Mouse (Mus musculus): ENCODE measurements around the gene Kctd11. TPM values are rescaled to one million over a fixed set of nuclear protein-coding genes. Genes with fewer than 3 reads are reported as not detected.

The Kctd11 gene
- total and polyA plus RNA-seq, 2 experiments from 2014 or later, result 0.57 to 0.93 TPM

DNA sequence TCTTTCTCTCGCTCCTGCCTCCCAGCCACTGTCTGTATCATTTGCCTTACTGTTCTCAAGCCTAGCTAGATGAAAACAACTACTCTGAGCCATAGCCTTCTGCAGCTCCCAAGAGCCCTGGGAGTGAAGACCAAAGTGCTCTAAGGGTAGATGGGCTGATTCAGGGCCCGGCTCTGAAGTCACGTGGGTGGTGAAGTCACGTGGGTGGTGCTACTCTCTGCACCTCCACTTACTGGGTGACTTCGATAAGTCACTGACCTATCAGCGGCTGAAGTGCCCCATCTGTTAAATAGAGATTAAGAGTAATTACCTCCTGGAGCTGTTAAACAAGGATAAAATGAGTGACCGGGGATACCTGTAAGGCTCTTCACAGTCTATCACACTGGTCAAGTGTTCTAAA lies 27.2 kb downstream of the Kctd11 start:
- no peak overlapping the region for H3K4me3 ChIP-seq (ENCODE audit: low read depth, low read length)
- no peak for TF ChIP-seq CTCF (IDR thresholded peaks at IDR 0.05)
- WGBS, result 81% methylated on average over 7 of the region's 7 CpGs
- ATAC-seq (ENCODE audit: low FRiP score) (no peak), DNase-seq (ENCODE audit: low spot score) (no peak)
- H3K9me3 ChIP-seq (ENCODE audit: low read length), result no peaks in the 10 kb centered on the region
- H3K9ac ChIP-seq (replicated peaks; ENCODE audit: low read length, poor library complexity, severe bottlenecking), result no peak overlapping the region
- H3K4me2 ChIP-seq (ENCODE audit: low read depth, low read length, poor library complexity, severe bottlenecking), result no peak overlapping the region
- peaks cover 24% of the 10 kb centered on the region for H3K36me3 ChIP-seq (ENCODE audit: insufficient read depth, low read length)
- H3K27ac ChIP-seq (ENCODE audit: low read depth, low read length), result no peak overlapping the region
- 0 out of 2 replicates have a peak, but pooled peaks cover 4% of the 10 kb centered on the region for H3K4me1 ChIP-seq (ENCODE audit: insufficient read depth, low read length)
- peaks cover 6% of the 10 kb centered on the region for H3K27me3 ChIP-seq (ENCODE audit: insufficient read depth, low read length)

GRCm38 (mm10) chr11:69850754-69851153 lies 30.5 kb downstream of the Kctd11 start:
- ATAC-seq (ENCODE audit: low FRiP score), result no peak
- no peak for DNase-seq (ENCODE audit: low spot score)
- no peak for TF ChIP-seq CTCF (IDR thresholded peaks at IDR 0.05)
- Histone ChIP-seq H3K4me3 (ENCODE audit: low read depth, low read length) (no peak overlapping the region), H3K9ac (replicated peaks; ENCODE audit: low read length, poor library complexity, severe bottlenecking) (no peak overlapping the region), H3K27ac (ENCODE audit: low read depth, low read length) (no peak overlapping the region), H3K36me3 (ENCODE audit: insufficient read depth, low read length) (peaks cover 34% of the 10 kb centered on the region), H3K9me3 (ENCODE audit: low read length) (no peaks in the 10 kb centered on the region), H3K27me3 (ENCODE audit: insufficient read depth, low read length) (no peaks in the 10 kb centered on the region), H3K4me2 (ENCODE audit: low read depth, low read length, poor library complexity, severe bottlenecking) (no peak overlapping the region), H3K4me1 (ENCODE audit: insufficient read depth, low read length) (peaks cover 14% of the 10 kb centered on the region; the same call in 1 of the 2 replicates)
- WGBS, result 75% methylated on average over 8 of the region's 8 CpGs

- WGBS, result 92% methylated on average over 15 of the region's 15 CpGs
These were observed 31.3 kb downstream of the Kctd11 start for GRCm38 (mm10) chr11:69849884-69850283.

DNA sequence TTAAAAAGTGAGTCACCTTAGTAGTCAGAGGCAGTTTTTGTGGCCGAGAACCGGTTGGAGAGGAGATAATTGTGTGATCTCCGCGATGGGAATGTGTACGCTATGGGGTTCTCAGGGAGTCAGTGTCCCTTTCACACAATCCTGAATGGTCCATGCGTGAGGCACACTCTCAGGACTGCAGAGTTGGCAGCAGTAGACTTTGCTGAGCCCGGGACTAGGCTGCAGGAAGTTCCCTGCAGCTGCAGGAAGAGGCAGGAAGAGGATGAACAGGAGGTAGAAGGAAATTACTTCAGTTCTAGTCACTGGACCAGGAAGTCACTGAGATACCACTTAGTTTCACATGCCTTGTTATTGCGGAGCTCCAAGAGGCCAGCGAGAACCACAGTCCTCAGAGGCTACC lies 32.1 kb downstream of the Kctd11 start:
- no peak overlapping the region for H3K4me2 ChIP-seq (ENCODE audit: low read depth, low read length, poor library complexity, severe bottlenecking)
- ATAC-seq (ENCODE audit: low FRiP score) (no peak), DNase-seq (ENCODE audit: low spot score) (no peak)
- no peaks in the 10 kb centered on the region for H3K27me3 ChIP-seq (ENCODE audit: insufficient read depth, low read length)
- peaks cover 9% of the 10 kb centered on the region; the same call in 1 of the 2 replicates for H3K4me1 ChIP-seq (ENCODE audit: insufficient read depth, low read length)
- H3K4me3 ChIP-seq (ENCODE audit: low read depth, low read length), result no peak overlapping the region
- no peak overlapping the region for H3K9ac ChIP-seq (replicated peaks; ENCODE audit: low read length, poor library complexity, severe bottlenecking)
- no peak overlapping the region for H3K27ac ChIP-seq (ENCODE audit: low read depth, low read length)
- peaks cover 34% of the 10 kb centered on the region for H3K36me3 ChIP-seq (ENCODE audit: insufficient read depth, low read length)
- WGBS, result 88% methylated on average over 9 of the region's 9 CpGs
- TF ChIP-seq CTCF (IDR thresholded peaks at IDR 0.05), result no peak
- H3K9me3 ChIP-seq (ENCODE audit: low read length), result no peaks in the 10 kb centered on the region

More at GRCm38 (mm10) chr11:69849884-69850283, 31.3 kb downstream of the Kctd11 start:
- Histone ChIP-seq H3K36me3 (ENCODE audit: insufficient read depth, low read length) (peaks cover 34% of the 10 kb centered on the region), H3K9me3 (ENCODE audit: low read length) (no peaks in the 10 kb centered on the region), H3K9ac (replicated peaks; ENCODE audit: low read length, poor library complexity, severe bottlenecking) (no peak overlapping the region), H3K4me1 (ENCODE audit: insufficient read depth, low read length) (peaks cover 9% of the 10 kb centered on the region; the same call in 1 of the 2 replicates), H3K4me3 (ENCODE audit: low read depth, low read length) (no peak overlapping the region), H3K4me2 (ENCODE audit: low read depth, low read length, poor library complexity, severe bottlenecking) (no peak overlapping the region), H3K27ac (ENCODE audit: low read depth, low read length) (no peak overlapping the region), H3K27me3 (ENCODE audit: insufficient read depth, low read length) (no peaks in the 10 kb centered on the region)
- ATAC-seq (ENCODE audit: low FRiP score) (no peak), DNase-seq (ENCODE audit: low spot score) (no peak)
- no peak for TF ChIP-seq CTCF (IDR thresholded peaks at IDR 0.05)

DNA sequence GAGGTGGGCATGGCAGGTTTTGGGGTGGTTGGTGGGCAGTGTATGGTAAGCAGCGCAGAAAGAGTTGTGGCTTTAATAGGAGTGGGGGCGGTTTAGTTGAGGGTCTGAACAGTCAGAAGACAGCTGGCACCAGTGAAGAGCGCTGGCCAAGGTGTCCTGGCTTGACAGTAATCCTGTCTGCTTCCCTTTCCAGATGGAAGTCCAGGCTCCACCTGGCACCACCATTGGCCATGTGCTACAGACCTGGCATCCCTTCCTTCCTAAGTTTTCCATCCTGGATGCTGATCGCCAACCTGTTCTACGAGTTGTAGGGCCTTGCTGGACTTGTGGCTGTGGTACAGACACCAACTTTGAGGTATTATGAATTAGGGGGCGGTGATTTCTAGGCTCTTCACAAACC lies 33.2 kb downstream of the Kctd11 start:
- H3K27me3 ChIP-seq (ENCODE audit: insufficient read depth, low read length), result no peaks in the 10 kb centered on the region
- ATAC-seq (ENCODE audit: low FRiP score) (no peak), DNase-seq (ENCODE audit: low spot score) (no peak)
- 93% methylated on average over 6 of the region's 6 CpGs for WGBS
- peaks cover 34% of the 10 kb centered on the region for H3K36me3 ChIP-seq (ENCODE audit: insufficient read depth, low read length)
- no peak overlapping the region for H3K9ac ChIP-seq (replicated peaks; ENCODE audit: low read length, poor library complexity, severe bottlenecking)
- peak overlapping the region; percentile 74 for H3K4me2 ChIP-seq (ENCODE audit: low read depth, low read length, poor library complexity, severe bottlenecking)
- TF ChIP-seq CTCF (IDR thresholded peaks at IDR 0.05), result no peak
- peaks cover 9% of the 10 kb centered on the region; the same call in 1 of the 2 replicates for H3K4me1 ChIP-seq (ENCODE audit: insufficient read depth, low read length)
- no peak overlapping the region for H3K27ac ChIP-seq (ENCODE audit: low read depth, low read length)
- H3K9me3 ChIP-seq (ENCODE audit: low read length), result no peaks in the 10 kb centered on the region
- peak overlapping the region; percentile 70 for H3K4me3 ChIP-seq (ENCODE audit: low read depth, low read length)

GRCm38 (mm10) chr11:69846738-69847688 lies 34.2 kb downstream of the Kctd11 start:
- no peak for DNase-seq (ENCODE audit: low spot score)
- H3K27ac ChIP-seq (ENCODE audit: low read depth, low read length), result peak overlapping the region; percentile 91
- H3K4me3 ChIP-seq (ENCODE audit: low read depth, low read length), result peak overlapping the region; percentile 70
- no peak for TF ChIP-seq CTCF (IDR thresholded peaks at IDR 0.05)
- H3K4me2 ChIP-seq (ENCODE audit: low read depth, low read length, poor library complexity, severe bottlenecking), result peak overlapping the region; percentile 74
- no peaks in the 10 kb centered on the region for H3K27me3 ChIP-seq (ENCODE audit: insufficient read depth, low read length)
- peaks cover 33% of the 10 kb centered on the region for H3K36me3 ChIP-seq (ENCODE audit: insufficient read depth, low read length)
- peak overlapping the region; percentile 79 for H3K9ac ChIP-seq (replicated peaks; ENCODE audit: low read length, poor library complexity, severe bottlenecking)
- 10% methylated on average over 37 of the region's 37 CpGs for WGBS
- H3K4me1 ChIP-seq (ENCODE audit: insufficient read depth, low read length), result peaks cover 9% of the 10 kb centered on the region; the same call in 1 of the 2 replicates
- peak; percentile 35 for ATAC-seq (ENCODE audit: low FRiP score)
- no peaks in the 10 kb centered on the region for H3K9me3 ChIP-seq (ENCODE audit: low read length)

Data from midbrain, postnatal 0 days (tissue).